Mouse (Mus musculus): ENCODE measurements around the gene Chil1.
A peak's percentile ranks its signal among the peaks of the same experiment; 100 is the strongest.

Chil1 gene

GRCm38 (mm10) chr1:134182025-134182424 is at the start of gene Chil1:
Gene Chil1, plus strand, starts transcription at chr1:134182176.
- DNase-seq (ENCODE audit: low read depth, low spot score): no peak

- no peak for DNase-seq (ENCODE audit: low read depth, low spot score)
Measured at GRCm38 (mm10) chr1:134133316-134133715, 48.7 kb upstream of the Chil1 start.

- no peak for DNase-seq (ENCODE audit: low read depth, low spot score)
Measured at GRCm38 (mm10) chr1:134136351-134136750, 45.6 kb upstream of the Chil1 start.

- no peak for DNase-seq (ENCODE audit: low read depth, low spot score)
Measured at GRCm38 (mm10) chr1:134138424-134138823, 43.6 kb upstream of the Chil1 start.

GRCm38 (mm10) chr1:134142363-134142794 is 39.6 kb upstream of the Chil1 start:
- DNase-seq (ENCODE audit: low read depth, low spot score): no peak

- DNase-seq (ENCODE audit: low read depth, low spot score): no peak
Measured at GRCm38 (mm10) chr1:134146066-134146465, 35.9 kb upstream of the Chil1 start.

GRCm38 (mm10) chr1:134150076-134150475 is 31.9 kb upstream of the Chil1 start:
- no peak for DNase-seq (ENCODE audit: low read depth, low spot score)

GRCm38 (mm10) chr1:134150745-134151144 is 31.2 kb upstream of the Chil1 start:
- DNase-seq (ENCODE audit: low read depth, low spot score): no peak

- peak; percentile 71 for DNase-seq (ENCODE audit: low read depth, low spot score)
Measured at GRCm38 (mm10) chr1:134151655-134152412, 30.1 kb upstream of the Chil1 start.

GRCm38 (mm10) chr1:134152626-134153590 is 29.1 kb upstream of the Chil1 start:
- DNase-seq (ENCODE audit: low read depth, low spot score): no peak

- no peak for DNase-seq (ENCODE audit: low read depth, low spot score)
Measured at GRCm38 (mm10) chr1:134154121-134154520, 27.9 kb upstream of the Chil1 start.

- no peak for DNase-seq (ENCODE audit: low read depth, low spot score)
Measured at GRCm38 (mm10) chr1:134154655-134155054, 27.3 kb upstream of the Chil1 start.

GRCm38 (mm10) chr1:134160404-134160803 is 21.6 kb upstream of the Chil1 start:
- no peak for DNase-seq (ENCODE audit: low read depth, low spot score)

GRCm38 (mm10) chr1:134161399-134161798 is 20.6 kb upstream of the Chil1 start:
- DNase-seq (ENCODE audit: low read depth, low spot score): no peak

- DNase-seq (ENCODE audit: low read depth, low spot score): no peak
Measured at GRCm38 (mm10) chr1:134162510-134163225, 19.3 kb upstream of the Chil1 start.

GRCm38 (mm10) chr1:134163476-134163875 is 18.5 kb upstream of the Chil1 start:
- no peak for DNase-seq (ENCODE audit: low read depth, low spot score)

GRCm38 (mm10) chr1:134164454-134164853 is 17.5 kb upstream of the Chil1 start:
- DNase-seq (ENCODE audit: low read depth, low spot score): no peak

- no peak for DNase-seq (ENCODE audit: low read depth, low spot score)
Measured at GRCm38 (mm10) chr1:134166547-134166946, 15.4 kb upstream of the Chil1 start.

GRCm38 (mm10) chr1:134167416-134168305 is 14.3 kb upstream of the Chil1 start:
- no peak for DNase-seq (ENCODE audit: low read depth, low spot score)

- DNase-seq (ENCODE audit: low read depth, low spot score): no peak
Measured at GRCm38 (mm10) chr1:134168567-134168966, 13.4 kb upstream of the Chil1 start.

All from WW6 (cell line).